Mouse (Mus musculus) C3H10T1/2 (cell line): ENCODE data around the gene Mpv17l2. TPM values are rescaled to one million over a fixed set of nuclear protein-coding genes. Genes with fewer than 3 reads are reported as not detected.

Experiments
- polyA plus RNA-seq, 2 experiments: library from polyadenylated mRNA; unstranded; fragments of >200 nt; fragmentation: generic; extraction: Trizol; gene quantifications; one replicate each; pipeline ENCODE4 v1.2.1; 2012; ENCODE audit warnings: missing spikeins in 2 of 2

The Mpv17l2 gene
- 100 to 1,000 TPM in 1 of 2 experiments, 10 to 100 TPM in 1; 80.0 to 154 TPM for polyA plus RNA-seq

DNA sequence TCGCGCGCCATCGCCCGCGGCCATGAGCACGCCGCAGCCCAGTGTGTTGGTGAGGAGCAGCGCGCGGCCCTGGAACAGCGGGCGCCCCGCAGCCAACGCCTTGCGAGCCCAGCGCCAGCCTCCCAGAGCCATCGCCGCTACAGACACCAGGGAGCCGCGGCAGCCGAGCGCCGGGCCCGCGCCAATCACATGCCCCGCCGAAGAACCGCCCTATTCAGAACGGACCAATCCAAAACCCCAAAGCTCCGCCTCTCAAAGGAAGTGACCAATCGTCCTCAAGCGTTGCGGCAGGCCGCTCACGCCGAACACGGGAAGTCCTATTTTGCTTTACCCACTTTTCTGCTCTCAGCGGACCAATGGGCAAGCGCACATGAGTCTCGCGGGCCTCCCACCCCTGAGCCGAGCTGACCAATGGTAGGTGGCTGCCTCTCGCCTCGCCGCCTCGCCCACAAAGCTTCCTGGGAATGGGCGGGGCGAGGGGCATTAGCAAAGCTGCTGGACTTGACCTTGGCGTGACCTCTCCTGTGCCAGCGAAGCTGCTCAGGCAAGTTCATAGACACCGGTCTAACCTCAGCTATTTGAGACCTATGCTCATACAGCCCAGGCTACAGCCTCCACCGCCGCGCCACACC is at the start of gene Mpv17l2:
Gene Mpv17l2, minus strand, starts transcription at position 172 of the 632 bp plus-strand sequence.

GRCm38 (mm10) chr8:70808239-70808638 is 47.5 kb upstream of the Mpv17l2 start, which contains the start of gene Il12rb1:
TSS of gene Il12rb1 (plus strand) at chr8:70808449.

GRCm38 (mm10) chr8:70804481-70805206 is 43.9 kb upstream of the Mpv17l2 start, which contains the start of gene Mast3:
TSS of gene Mast3 (minus strand) at chr8:70805054.

GRCm38 (mm10) chr8:70776496-70777444 is 16.0 kb upstream of the Mpv17l2 start, which contains the start of gene Pik3r2:
TSS of gene Pik3r2 (minus strand) at chr8:70776713.

DNA sequence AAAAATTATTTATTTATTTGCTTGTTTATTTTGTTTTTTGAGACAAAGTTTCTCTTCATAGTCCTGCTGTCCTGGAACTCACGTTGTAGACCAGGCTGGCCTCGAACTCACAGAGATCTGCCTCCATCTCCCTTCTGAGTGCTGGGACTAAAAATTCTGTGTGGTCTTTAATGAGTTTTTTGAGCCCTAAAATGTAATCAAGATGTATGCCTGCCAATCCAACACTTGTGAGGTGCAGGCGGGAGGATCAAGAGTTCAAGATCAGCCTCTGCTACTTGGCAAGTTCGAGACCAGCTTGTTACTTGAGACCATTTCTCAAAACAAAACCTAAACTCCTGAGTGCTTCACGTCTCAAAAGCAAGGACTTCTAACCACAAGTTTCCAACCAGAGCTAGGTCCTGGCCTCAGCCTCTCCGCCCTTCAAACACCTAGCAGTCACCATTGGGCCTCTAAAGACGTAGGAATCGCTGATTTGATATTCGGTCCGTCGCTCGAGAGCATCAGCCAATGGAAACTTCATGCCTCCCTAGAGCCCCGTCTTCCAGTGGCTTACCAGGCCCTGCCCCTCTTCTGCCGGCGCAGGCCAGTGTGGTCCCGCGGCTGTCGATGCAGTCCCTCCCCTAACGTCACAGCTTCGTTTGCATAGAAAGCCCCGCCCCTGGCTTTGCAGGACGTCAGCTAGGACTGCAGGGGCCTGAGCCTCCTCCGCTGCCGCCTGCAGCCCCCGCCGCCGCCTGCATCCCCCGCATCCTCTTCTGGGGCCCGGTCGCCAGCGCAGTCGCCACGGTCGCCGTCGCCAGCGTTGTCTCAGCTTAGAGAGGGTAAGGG is 6.5 kb downstream of the Mpv17l2 start, which contains the start of gene Rab3a:
Gene Rab3a, plus strand, starts transcription at position 637 of the 828 bp plus-strand sequence.

DNA sequence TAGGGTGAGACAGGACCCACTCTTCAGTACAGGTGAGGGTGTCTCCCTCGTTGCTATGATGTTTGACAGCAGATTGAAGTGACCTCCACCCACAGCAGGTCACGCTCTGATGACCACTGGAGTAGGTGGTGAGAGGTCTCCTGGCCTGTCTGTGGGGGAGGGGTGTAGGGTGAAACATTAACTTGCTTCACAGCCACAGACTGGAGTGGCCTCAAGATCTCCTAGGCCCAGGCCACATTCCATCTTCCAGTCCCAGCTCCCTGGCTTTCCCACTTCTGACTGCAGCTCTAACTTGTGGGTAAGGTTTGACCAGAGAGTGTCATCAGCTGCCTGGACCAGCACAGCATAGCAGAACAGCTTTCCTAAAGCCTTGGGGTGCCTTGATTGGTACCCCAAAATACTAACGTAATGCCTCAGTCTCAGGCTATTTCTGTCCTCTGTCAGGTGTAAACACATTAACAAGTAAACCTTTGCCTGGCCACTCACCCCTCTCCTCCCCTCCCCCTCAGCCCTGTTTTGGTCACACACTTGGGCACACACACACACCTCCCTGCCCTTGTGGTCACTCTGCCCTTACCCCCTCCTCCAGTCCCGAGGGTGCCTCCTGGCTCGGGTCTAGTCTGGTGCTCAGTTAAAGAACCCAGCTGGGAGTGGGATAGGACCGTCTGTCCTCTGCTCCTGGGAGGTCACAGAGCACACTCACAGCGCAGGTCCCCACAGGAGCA is 37.1 kb downstream of the Mpv17l2 start, which contains the start of gene Pde4c:
Gene Pde4c, plus strand, starts transcription at position 235 of the 725 bp plus-strand sequence.

DNA sequence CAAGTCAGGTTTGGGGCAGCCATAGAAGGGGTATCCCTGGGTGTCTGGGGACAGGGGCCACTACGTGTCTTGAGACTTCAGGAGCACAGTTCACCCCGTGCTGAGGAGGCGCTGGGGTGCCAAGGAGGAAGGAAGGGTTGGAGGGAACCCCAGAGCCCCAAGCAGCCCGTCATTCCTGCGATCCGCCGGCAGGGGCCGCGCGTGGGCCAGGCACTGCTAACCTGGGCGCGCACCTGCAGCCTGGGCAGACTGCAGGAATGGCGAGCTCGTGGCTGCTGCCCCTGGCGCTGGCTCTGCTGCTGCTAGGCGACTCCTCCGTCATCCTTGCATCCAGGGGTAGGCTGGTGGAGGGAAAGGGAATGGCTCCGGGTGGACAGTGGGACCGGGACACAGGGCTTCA is 42.4 kb downstream of the Mpv17l2 start, which contains the start of gene Gm3336:
Gene Gm3336, plus strand, starts transcription at position 247 of the 400 bp plus-strand sequence.

Other genes starting within 250 kb of the Mpv17l2 start
- 100 to 1,000 TPM; 339 to 400 TPM for gene Fkbp8, start 233.2 kb downstream of the Mpv17l2 start, polyA plus RNA-seq
- gene Kxd1, start 233.0 kb downstream of the Mpv17l2 start, polyA plus RNA-seq, result 10 to 100 TPM; 49.2 to 79.4 TPM
- 10 to 100 TPM in 1 of 2 experiments, 1 to 10 TPM in 1; 7.9 to 19.2 TPM for gene Ell, start 221.5 kb downstream of the Mpv17l2 start, polyA plus RNA-seq
- 1 to 10 TPM in 1 of 2 experiments, under 1 TPM in 1; 0.20 to 2.1 TPM for gene Isyna1, start 166.6 kb downstream of the Mpv17l2 start, polyA plus RNA-seq
- gene Ssbp4, start 152.1 kb downstream of the Mpv17l2 start, polyA plus RNA-seq, result 100 to 1,000 TPM; 218 to 229 TPM
- not detected for gene Lrrc25, start 144.8 kb downstream of the Mpv17l2 start, polyA plus RNA-seq
- under 1 TPM; 0.27 to 0.47 TPM for gene Gdf15, start 128.5 kb downstream of the Mpv17l2 start, polyA plus RNA-seq
- gene Pgpep1, start 100.6 kb downstream of the Mpv17l2 start, polyA plus RNA-seq, result 10 to 100 TPM; 20.7 to 45.2 TPM
- gene Lsm4, start 87.7 kb downstream of the Mpv17l2 start, polyA plus RNA-seq, result 100 to 1,000 TPM; 194 to 446 TPM
- 100 to 1,000 TPM in 1 of 2 experiments, 10 to 100 TPM in 1; 87.4 to 175 TPM for gene Jund, start 62.0 kb downstream of the Mpv17l2 start, polyA plus RNA-seq
- gene Iqcn, start 57.5 kb downstream of the Mpv17l2 start, polyA plus RNA-seq, result under 1 TPM; under 0.01 to 0.04 TPM
- gene Gm3336, start 42.4 kb downstream of the Mpv17l2 start, polyA plus RNA-seq, result under 1 TPM; 0.04 to 0.15 TPM
- under 1 TPM; 0.01 to 0.04 TPM for gene Pde4c, start 37.2 kb downstream of the Mpv17l2 start, polyA plus RNA-seq
- 10 to 100 TPM in 1 of 2 experiments, 1 to 10 TPM in 1; 7.4 to 25.3 TPM for gene Rab3a, start 6.3 kb downstream of the Mpv17l2 start, polyA plus RNA-seq
- gene Pik3r2, start 15.8 kb upstream of the Mpv17l2 start, polyA plus RNA-seq, result 100 to 1,000 TPM in 1 of 2 experiments, 10 to 100 TPM in 1; 43.0 to 149 TPM
- gene Mast3, start 44.1 kb upstream of the Mpv17l2 start, polyA plus RNA-seq, result 10 to 100 TPM in 1 of 2 experiments, 1 to 10 TPM in 1; 10.0 to 26.6 TPM
- under 1 TPM; 0.30 to 0.48 TPM for gene Il12rb1, start 47.5 kb upstream of the Mpv17l2 start, polyA plus RNA-seq
- gene Arrdc2, start 78.8 kb upstream of the Mpv17l2 start, polyA plus RNA-seq, result 10 to 100 TPM in 1 of 2 experiments, 1 to 10 TPM in 1; 1.1 to 13.3 TPM
- gene Kcnn1, start 102.3 kb upstream of the Mpv17l2 start, polyA plus RNA-seq, result 1 to 10 TPM; 1.0 to 8.4 TPM
- gene Ccdc124, start 113.0 kb upstream of the Mpv17l2 start, polyA plus RNA-seq, result 100 to 1,000 TPM in 1 of 2 experiments, 10 to 100 TPM in 1; 80.3 to 212 TPM
- under 1 TPM; 0.06 to 0.31 TPM for gene Slc5a5, start 131.8 kb upstream of the Mpv17l2 start, polyA plus RNA-seq
- over 10,000 TPM in 1 of 2 experiments, 1,000 to 10,000 TPM in 1; 6,240 to 13,562 TPM for gene Rpl18a, start 136.5 kb upstream of the Mpv17l2 start, polyA plus RNA-seq
- 10 to 100 TPM; 34.0 to 47.7 TPM for gene Map1s, start 145.0 kb upstream of the Mpv17l2 start, polyA plus RNA-seq